In the genomic region with DNA sequence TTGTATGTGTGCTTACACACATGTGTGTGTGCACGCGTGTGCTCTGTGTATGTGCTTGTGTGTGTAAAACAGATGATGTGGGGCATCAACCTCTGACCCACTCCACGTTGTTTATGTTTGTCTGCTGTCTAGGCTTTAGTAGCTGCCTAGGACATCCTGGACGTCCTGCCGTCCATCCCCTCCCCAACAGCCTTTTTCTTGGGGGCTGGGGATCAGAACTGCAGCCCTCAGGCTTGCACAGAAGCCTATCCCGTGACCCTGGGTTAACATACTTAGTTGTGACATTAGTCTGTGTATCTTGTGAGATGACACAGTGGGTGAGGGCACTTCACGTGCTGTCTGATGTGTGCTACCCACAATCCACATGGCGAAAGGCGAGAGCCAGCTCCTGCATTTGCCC, we compare ENCODE assay signal across 24 mouse cellular contexts. TPM values are rescaled to one million over a fixed set of nuclear protein-coding genes. Genes with fewer than 3 reads are reported as not detected.
DNase-seq lines count a peak whose midpoint lies in the region; ATAC-seq and TF ChIP-seq lines count a peak whose summit lies in the region.
"Had no signal": no experiment of that assay in that cellular context is flagged by ENCODE, and none has a peak within 500 bp of the region (broad histone marks: within the 10 kb centered on the region; RNA-seq: fewer than 3 reads in every experiment).

No protein-coding gene starts in this region.

- ATAC-seq in hindbrain, embryonic 14.5 days (ENCODE audit: low FRiP score), result no peak
- ATAC-seq in hindbrain, postnatal 0 days, result no peak
- ATAC-seq in liver, postnatal 0 days, result peak; percentile 69
- ATAC-seq in liver, embryonic 12.5 days, result no peak
- ATAC-seq: activated CD4-positive, CD25-positive, alpha-beta regulatory T cell, adult 4 months; CD4-positive, CD25-positive, alpha-beta regulatory T cell, adult 4 months; forebrain, embryonic 13.5 days; forebrain, embryonic 15.5 days; forebrain, postnatal 0 days; Patski had no signal

- no peak for TF ChIP-seq EP300 in liver, postnatal 0 days (IDR thresholded peaks at IDR 0.05; ENCODE audit: low read depth)

- no peak for TF ChIP-seq CTCF in hindbrain, postnatal 0 days (IDR thresholded peaks at IDR 0.05; ENCODE audit: low read depth)
- no peak for TF ChIP-seq CTCF in liver, postnatal 0 days (IDR thresholded peaks at IDR 0.05; ENCODE audit: low read depth)

- no peaks in the 10 kb centered on the region for H3K27me3 ChIP-seq in hindbrain, embryonic 14.5 days (ENCODE audit: control insufficient read depth, insufficient read depth, low read length)
- no peaks in the 10 kb centered on the region for H3K27me3 ChIP-seq in hindbrain, postnatal 0 days (ENCODE audit: insufficient read depth, low read length)
- H3K27me3 ChIP-seq in liver, postnatal 0 days (ENCODE audit: insufficient read depth, low read length), result no peaks in the 10 kb centered on the region
- H3K27me3 ChIP-seq in liver, embryonic 12.5 days (replicated peaks), result no peaks in the 10 kb centered on the region
- H3K27me3 ChIP-seq: CH12.LX; embryonic facial prominence, embryonic 12.5 days; forebrain, embryonic 13.5 days; forebrain, embryonic 15.5 days; Patski had no signal

- no peak overlapping the region for H3K27ac ChIP-seq in hindbrain, embryonic 14.5 days
- H3K27ac ChIP-seq in hindbrain, postnatal 0 days, result no peak overlapping the region
- peak overlapping the region; percentile 48 for H3K27ac ChIP-seq in liver, postnatal 0 days (ENCODE audit: low read depth)
- H3K27ac ChIP-seq in liver, embryonic 12.5 days, result no peak overlapping the region
- H3K27ac ChIP-seq: embryonic facial prominence, embryonic 10.5 days; embryonic facial prominence, embryonic 12.5 days; forebrain, embryonic 13.5 days; forebrain, embryonic 15.5 days had no signal

- no peaks in the 10 kb centered on the region for H3K9me3 ChIP-seq in hindbrain, embryonic 14.5 days (ENCODE audit: control insufficient read depth, low read length)
- no peaks in the 10 kb centered on the region for H3K9me3 ChIP-seq in hindbrain, postnatal 0 days (ENCODE audit: low read length)
- H3K9me3 ChIP-seq in liver, postnatal 0 days (ENCODE audit: low read length), result no peaks in the 10 kb centered on the region
- no peaks in the 10 kb centered on the region for H3K9me3 ChIP-seq in liver, embryonic 12.5 days (replicated peaks)
- H3K9me3 ChIP-seq: embryonic facial prominence, embryonic 10.5 days; embryonic facial prominence, embryonic 12.5 days; forebrain, embryonic 13.5 days; forebrain, embryonic 15.5 days; G1E had no signal

- 0 out of 2 replicates have a peak overlapping the region, but pooled peaks have one; percentile 10 for H3K9ac ChIP-seq in hindbrain, embryonic 14.5 days
- no peak overlapping the region for H3K9ac ChIP-seq in hindbrain, postnatal 0 days (replicated peaks; ENCODE audit: low read length)
- no peak overlapping the region for H3K9ac ChIP-seq in liver, postnatal 0 days (replicated peaks)
- no peak overlapping the region for H3K9ac ChIP-seq in liver, embryonic 12.5 days
- H3K9ac ChIP-seq: embryonic facial prominence, embryonic 12.5 days; forebrain, embryonic 13.5 days; forebrain, embryonic 15.5 days; forebrain, postnatal 0 days had no signal

- peak; percentile 27 for DNase-seq in cerebellum, adult 9-10 months
- DNase-seq in cerebellum, adult 11-12 months, result no peak
- no peak for DNase-seq in hindbrain, embryonic 14.5 days (ENCODE audit: low spot score)
- no peak for DNase-seq in hindbrain, postnatal 0 days (ENCODE audit: low spot score)
- DNase-seq in liver, postnatal 0 days, result no peak
- DNase-seq: adrenal gland, adult 8-10 months; adrenal gland, postnatal 14 days; adrenal gland, postnatal 36 days; B cell, adult 2 months; cerebellum, adult 18-20 months; cerebellum, adult 8-10 months; cerebellum, postnatal 10 days; cerebellum, postnatal 25 days; forebrain, postnatal 0 days had no signal

- WGBS in hindbrain, embryonic 14.5 days, result 89% methylated on average over 9 of the region's 9 CpGs
- 93% methylated on average over 9 of the region's 9 CpGs for WGBS in hindbrain, postnatal 0 days
- WGBS in liver, postnatal 0 days (ENCODE audit: insufficient replicate concordance), result 77% methylated on average over 9 of the region's 9 CpGs
- WGBS in liver, embryonic 12.5 days (ENCODE audit: insufficient replicate concordance), result 77% methylated on average over 9 of the region's 9 CpGs

- no peaks in the 10 kb centered on the region for H3K4me1 ChIP-seq in hindbrain, embryonic 14.5 days (replicated peaks; ENCODE audit: control insufficient read depth, insufficient read depth, low read length)
- no peaks in the 10 kb centered on the region; the same call in 1 of the 2 replicates for H3K4me1 ChIP-seq in hindbrain, postnatal 0 days (ENCODE audit: insufficient read depth, low read length)
- H3K4me1 ChIP-seq in liver, postnatal 0 days (ENCODE audit: insufficient read depth), result peaks cover 3% of the 10 kb centered on the region; the same call in 1 of the 2 replicates
- H3K4me1 ChIP-seq in liver, embryonic 12.5 days, result no peaks in the 10 kb centered on the region
- H3K4me1 ChIP-seq: embryonic facial prominence, embryonic 10.5 days; embryonic facial prominence, embryonic 12.5 days; forebrain, embryonic 13.5 days; forebrain, embryonic 15.5 days had no signal

- H3K4me3 ChIP-seq in hindbrain, embryonic 14.5 days (replicated peaks; ENCODE audit: low read length), result no peak overlapping the region
- H3K4me3 ChIP-seq in hindbrain, postnatal 0 days (ENCODE audit: low read length), result no peak overlapping the region
- H3K4me3 ChIP-seq in liver, postnatal 0 days (ENCODE audit: low read depth, low read length), result no peak overlapping the region
- no peak overlapping the region for H3K4me3 ChIP-seq in liver, embryonic 12.5 days
- H3K4me3 ChIP-seq: embryonic facial prominence, embryonic 10.5 days; embryonic facial prominence, embryonic 12.5 days; forebrain, embryonic 13.5 days; forebrain, embryonic 15.5 days had no signal

- H3K4me2 ChIP-seq in hindbrain, embryonic 14.5 days (replicated peaks), result no peak overlapping the region
- no peak overlapping the region for H3K4me2 ChIP-seq in hindbrain, postnatal 0 days (ENCODE audit: low read depth, low read length)
- no peak overlapping the region for H3K4me2 ChIP-seq in liver, postnatal 0 days (ENCODE audit: low read depth, low read length)
- no peak overlapping the region for H3K4me2 ChIP-seq in liver, embryonic 12.5 days
- H3K4me2 ChIP-seq: embryonic facial prominence, embryonic 12.5 days; forebrain, embryonic 13.5 days; forebrain, embryonic 15.5 days had no signal

- H3K36me3 ChIP-seq in hindbrain, embryonic 14.5 days (replicated peaks; ENCODE audit: control insufficient read depth, insufficient read depth), result peaks cover 92% of the 10 kb centered on the region
- peaks cover 47% of the 10 kb centered on the region for H3K36me3 ChIP-seq in hindbrain, postnatal 0 days (ENCODE audit: insufficient read depth, low read length)
- peaks cover 48% of the 10 kb centered on the region for H3K36me3 ChIP-seq in liver, postnatal 0 days (replicated peaks; ENCODE audit: insufficient read depth, low read length)
- H3K36me3 ChIP-seq in liver, embryonic 12.5 days, result peaks cover 70% of the 10 kb centered on the region

RNA-seq across cellular contexts. Expression of gene Atf1, which starts 50.0 kb away (rescaled TPM):
- polyA plus RNA-seq in hindbrain, embryonic 14.5 days (2014; fragmentation: Nextera tagmentation; extraction: Ambion mirVana), result 12.2 and 13.2 TPM in 2 replicates
- total RNA-seq in hindbrain, postnatal 0 days (2014; rRNA removed), result 5.9 and 9.8 TPM in 2 replicates
- polyA plus RNA-seq in hindbrain, postnatal 0 days (2015; fragmentation: Nextera tagmentation; extraction: Ambion mirVana), result 11.7 and 14.1 TPM in 2 replicates
- polyA plus RNA-seq in liver, postnatal 0 days (2015; fragmentation: Nextera tagmentation; extraction: Ambion mirVana), result 23.5 and 24.4 TPM in 2 replicates
- polyA plus RNA-seq in liver, embryonic 12.5 days (2016; fragmentation: Nextera tagmentation; extraction: Ambion mirVana), result 55.0 and 57.6 TPM in 2 replicates
